Mouse (Mus musculus) thymus, adult 2 months (tissue): Measurements from ENCODE around the gene Capn7. TPM values are rescaled to one million over a fixed set of nuclear protein-coding genes. Genes with fewer than 3 reads are reported as not detected.

Experiments used
- DNase-seq: peaks from one replicate; pipeline ENCODE4 v3.0.0; 2021
- H3K27ac ChIP-seq: fragments of 200-500 bp; 2 replicates; pipeline ENCODE4 v1.5.1; 2012; ENCODE audit warnings: low read length, control low read depth; ENCODE audit not compliant: control insufficient read depth, insufficient read depth
- H3K27me3 ChIP-seq: fragments of 200-500 bp; 2 replicates; pipeline ENCODE4 v1.6.1; 2012; ENCODE audit warnings: mild to moderate bottlenecking, low read length, moderate library complexity, mixed read lengths; ENCODE audit not compliant: control insufficient read depth, insufficient read depth
- H3K36me3 ChIP-seq: fragments of 200-500 bp; 2 replicates; pipeline ENCODE4 v1.6.1; 2012; ENCODE audit warnings: mild to moderate bottlenecking, low read length, moderate library complexity; ENCODE audit not compliant: control insufficient read depth, insufficient read depth
- H3K4me1 ChIP-seq: fragments of 200-500 bp; replicated peaks from 2 replicates; pipeline ENCODE4 v1.6.1; 2012; ENCODE audit warnings: low read length; ENCODE audit not compliant: control insufficient read depth, insufficient read depth
- H3K4me3 ChIP-seq: fragments of 200-500 bp; 2 replicates; pipeline ENCODE4 v1.5.1; 2012; ENCODE audit warnings: mild to moderate bottlenecking, low read length, control low read depth, moderate library complexity; ENCODE audit not compliant: control insufficient read depth, insufficient read depth
- CTCF ChIP-seq: fragments of 200-500 bp; IDR thresholded peaks from 2 replicates; pipeline ENCODE4 v1.5.1; 2012; ENCODE audit warnings: mild to moderate bottlenecking, control low read depth, low read length, moderate library complexity, borderline replicate concordance; ENCODE audit not compliant: control insufficient read depth, poor library complexity, insufficient read depth; ENCODE audit errors: extremely low read depth
- POLR2A ChIP-seq: fragments of 200-500 bp; IDR thresholded peaks from 2 replicates; pipeline ENCODE4 v1.6.1; 2012; ENCODE audit warnings: mild to moderate bottlenecking, low read length, control low read depth, moderate library complexity; ENCODE audit not compliant: control insufficient read depth, poor library complexity, insufficient read depth; ENCODE audit errors: extremely low read depth
- WGBS: fragments of 180-500 bp; shearing (Covaris S2); methylation state at CpG from one replicate; pipeline ENCODE4 v1.1.7; 2018; 5-methylcytosine and 5-hydroxymethylcytosine counted together
- polyA plus RNA-seq: library from polyadenylated mRNA; depleted of rRNA; stranded (reverse); fragments of >200 nt; gene quantifications from 2 replicates; pipeline ENCODE4 v1.2.3, GENCODE M21; 2012

Gene Capn7
- polyA plus RNA-seq, 1 experiment = 24.2 TPM

GRCm38 (mm10) chr14:31387301-31387981 is 51.0 kb downstream of the Capn7 start:
- no peak overlapping the region for H3K27ac ChIP-seq
- H3K4me3 ChIP-seq = no peak overlapping the region
- TF ChIP-seq CTCF (no peak), POLR2A (no peak)
- no peaks in the 10 kb centered on the region for H3K27me3 ChIP-seq
- H3K4me1 ChIP-seq = peaks cover 19% of the 10 kb centered on the region
- H3K36me3 ChIP-seq = no peaks in the 10 kb centered on the region
- DNase-seq = peak; percentile 50
- 36% methylated on average over 11 of the region's 11 CpGs for WGBS

- 89% methylated on average over 13 of the region's 13 CpGs for WGBS
- Histone ChIP-seq H3K36me3 (no peaks in the 10 kb centered on the region), H3K4me1 (peaks cover 19% of the 10 kb centered on the region), H3K27me3 (no peaks in the 10 kb centered on the region), H3K27ac (no peak overlapping the region), H3K4me3 (no peak overlapping the region)
- TF ChIP-seq CTCF = no peak
- no peak for TF ChIP-seq POLR2A
- no peak for DNase-seq
These were observed 51.8 kb downstream of the Capn7 start for GRCm38 (mm10) chr14:31388086-31388872.

GRCm38 (mm10) chr14:31389421-31390147 is 53.1 kb downstream of the Capn7 start:
- H3K4me1 ChIP-seq = peaks cover 19% of the 10 kb centered on the region
- no peak for TF ChIP-seq POLR2A
- no peak overlapping the region for H3K27ac ChIP-seq
- no peaks in the 10 kb centered on the region for H3K27me3 ChIP-seq
- 64% methylated on average over 8 of the region's 8 CpGs for WGBS
- no peaks in the 10 kb centered on the region for H3K36me3 ChIP-seq
- no peak overlapping the region for H3K4me3 ChIP-seq
- no peak for DNase-seq

GRCm38 (mm10) chr14:31392300-31392699 is 55.9 kb downstream of the Capn7 start:
- H3K27ac ChIP-seq = no peak overlapping the region

GRCm38 (mm10) chr14:31392873-31393545 is 56.6 kb downstream of the Capn7 start:
- no peaks in the 10 kb centered on the region for H3K36me3 ChIP-seq
- TF ChIP-seq POLR2A = no peak
- TF ChIP-seq CTCF = no peak
- no peak overlapping the region for H3K27ac ChIP-seq
- 77% methylated on average over 8 of the region's 8 CpGs for WGBS
- H3K4me1 ChIP-seq = peaks cover 14% of the 10 kb centered on the region
- no peak for DNase-seq
- H3K27me3 ChIP-seq = no peaks in the 10 kb centered on the region
- no peak overlapping the region for H3K4me3 ChIP-seq

More at GRCm38 (mm10) chr14:31392300-31392699, 55.9 kb downstream of the Capn7 start:
- WGBS = 93% methylated on average over 5 of the region's 5 CpGs
- DNase-seq = no peak
- no peak for TF ChIP-seq CTCF
- TF ChIP-seq POLR2A = no peak
- peaks cover 16% of the 10 kb centered on the region for H3K4me1 ChIP-seq
- no peak overlapping the region for H3K4me3 ChIP-seq
- H3K36me3 ChIP-seq = no peaks in the 10 kb centered on the region
- H3K27me3 ChIP-seq = no peaks in the 10 kb centered on the region

GRCm38 (mm10) chr14:31393546-31393890 is 57.1 kb downstream of the Capn7 start:
- no peaks in the 10 kb centered on the region for H3K36me3 ChIP-seq
- no peak for DNase-seq
- H3K4me1 ChIP-seq = peaks cover 12% of the 10 kb centered on the region
- 92% methylated on average over 3 of the region's 3 CpGs for WGBS
- H3K27ac ChIP-seq = no peak overlapping the region
- no peaks in the 10 kb centered on the region for H3K27me3 ChIP-seq
- no peak for TF ChIP-seq CTCF
- TF ChIP-seq POLR2A = no peak
- H3K4me3 ChIP-seq = no peak overlapping the region
